Mouse (Mus musculus): ENCODE data around the gene Bmp10.

Gene Bmp10

GRCm38 (mm10) chr6:87428487-87429044, at the start of gene Bmp10:
Gene Bmp10, plus strand, starts transcription at chr6:87428994.
- DNase-seq (ENCODE audit: low read depth): no peak

- DNase-seq (ENCODE audit: low read depth): peak; percentile 16
Measured at GRCm38 (mm10) chr6:87383926-87384691, 44.7 kb upstream of the Bmp10 start.

GRCm38 (mm10) chr6:87384761-87385160, 44.0 kb upstream of the Bmp10 start:
- no peak for DNase-seq (ENCODE audit: low read depth)

- DNase-seq (ENCODE audit: low read depth): peak; percentile 77
Measured at GRCm38 (mm10) chr6:87386203-87386602, 42.6 kb upstream of the Bmp10 start.

GRCm38 (mm10) chr6:87386681-87387080, 42.1 kb upstream of the Bmp10 start:
- no peak for DNase-seq (ENCODE audit: low read depth)

- no peak for DNase-seq (ENCODE audit: low read depth)
Measured at GRCm38 (mm10) chr6:87388877-87389276, 39.9 kb upstream of the Bmp10 start, which contains the start of gene Gkn3. Gene Gkn3, minus strand, starts transcription at chr6:87388935.

GRCm38 (mm10) chr6:87389455-87389989, 39.3 kb upstream of the Bmp10 start:
- DNase-seq (ENCODE audit: low read depth): no peak

- no peak for DNase-seq (ENCODE audit: low read depth)
Measured at GRCm38 (mm10) chr6:87393466-87394205, 35.2 kb upstream of the Bmp10 start.

- no peak for DNase-seq (ENCODE audit: low read depth)
Measured at GRCm38 (mm10) chr6:87394783-87395182, 34.0 kb upstream of the Bmp10 start.

GRCm38 (mm10) chr6:87399137-87399536, 29.7 kb upstream of the Bmp10 start:
- peak; percentile 88 for DNase-seq (ENCODE audit: low read depth)

- peak; percentile 65 for DNase-seq (ENCODE audit: low read depth)
Measured at GRCm38 (mm10) chr6:87399886-87400566, 28.8 kb upstream of the Bmp10 start.

- DNase-seq (ENCODE audit: low read depth): no peak
Measured at GRCm38 (mm10) chr6:87401456-87401855, 27.3 kb upstream of the Bmp10 start.

- DNase-seq (ENCODE audit: low read depth): no peak
Measured at GRCm38 (mm10) chr6:87412011-87412410, 16.8 kb upstream of the Bmp10 start.

GRCm38 (mm10) chr6:87422304-87422703, 6.5 kb upstream of the Bmp10 start:
- no peak for DNase-seq (ENCODE audit: low read depth)

GRCm38 (mm10) chr6:87424037-87424816, 4.6 kb upstream of the Bmp10 start:
- no peak for DNase-seq (ENCODE audit: low read depth)

- no peak for DNase-seq (ENCODE audit: low read depth)
Measured at GRCm38 (mm10) chr6:87426954-87427353, 1.8 kb upstream of the Bmp10 start.

- no peak for DNase-seq (ENCODE audit: low read depth)
Measured at GRCm38 (mm10) chr6:87427616-87428015, 1.2 kb upstream of the Bmp10 start.

- no peak for DNase-seq (ENCODE audit: low read depth)
Measured at GRCm38 (mm10) chr6:87435791-87436190, 7.0 kb downstream of the Bmp10 start.

GRCm38 (mm10) chr6:87436745-87437144, 8.0 kb downstream of the Bmp10 start:
- peak; percentile 12 for DNase-seq (ENCODE audit: low read depth)

- DNase-seq (ENCODE audit: low read depth): no peak
Measured at GRCm38 (mm10) chr6:87443253-87443652, 14.5 kb downstream of the Bmp10 start.

GRCm38 (mm10) chr6:87445222-87445621, 16.4 kb downstream of the Bmp10 start:
- DNase-seq (ENCODE audit: low read depth): no peak

All from induced T-regulatory cell, adult 2 months (primary cell).